Comparison of ENCODE assay signal across 25 mouse cellular contexts in genomic region chr7:34068132-34068531, GRCm38 (mm10). TPM values are rescaled to one million over a fixed set of nuclear protein-coding genes. Genes with fewer than 3 reads are reported as not detected.
"Had no signal": no experiment of that assay in that cellular context is flagged by ENCODE, and none has a peak within 500 bp of the region (broad histone marks: within the 10 kb centered on the region; RNA-seq: fewer than 3 reads in every experiment).

No protein-coding gene starts in this region.

RNA-seq across cellular contexts. Expression of gene Scgb1b30, which starts 27.1 kb away (rescaled TPM):
- polyA plus RNA-seq: heart, embryonic 10.5 days; heart, embryonic 11.5 days; heart, embryonic 12.5 days; heart, embryonic 13.5 days; heart, embryonic 14.5 days; heart, embryonic 15.5 days; heart, embryonic 16.5 days; heart, postnatal 0 days; hindbrain, embryonic 10.5 days; hindbrain, embryonic 11.5 days; hindbrain, embryonic 12.5 days; hindbrain, embryonic 13.5 days; hindbrain, embryonic 14.5 days; hindbrain, embryonic 15.5 days; hindbrain, embryonic 16.5 days; hindbrain, postnatal 0 days; inflammation-experienced regulatory T-cells, adult 6 months; intestine, embryonic 14.5 days; intestine, postnatal 0 days; kidney, adult 2 months; kidney, embryonic 14.5 days; kidney, embryonic 15.5 days; kidney, embryonic 16.5 days; kidney, postnatal 0 days; large intestine, adult 2 months had no signal

RNA-seq across cellular contexts. Expression of gene Scgb1b27, which starts 46.8 kb away (rescaled TPM):
- polyA plus RNA-seq: heart, embryonic 10.5 days; heart, embryonic 11.5 days; heart, embryonic 12.5 days; heart, embryonic 13.5 days; heart, embryonic 14.5 days; heart, embryonic 15.5 days; heart, embryonic 16.5 days; heart, postnatal 0 days; hindbrain, embryonic 10.5 days; hindbrain, embryonic 11.5 days; hindbrain, embryonic 12.5 days; hindbrain, embryonic 13.5 days; hindbrain, embryonic 14.5 days; hindbrain, embryonic 15.5 days; hindbrain, embryonic 16.5 days; hindbrain, postnatal 0 days; inflammation-experienced regulatory T-cells, adult 6 months; intestine, embryonic 14.5 days; intestine, postnatal 0 days; kidney, adult 2 months; kidney, embryonic 14.5 days; kidney, embryonic 15.5 days; kidney, embryonic 16.5 days; kidney, postnatal 0 days; large intestine, adult 2 months had no signal

RNA-seq across cellular contexts. Expression of gene Scgb2b27, which starts 54.4 kb away (rescaled TPM):
- polyA plus RNA-seq: heart, embryonic 10.5 days; heart, embryonic 11.5 days; heart, embryonic 12.5 days; heart, embryonic 13.5 days; heart, embryonic 14.5 days; heart, embryonic 15.5 days; heart, embryonic 16.5 days; heart, postnatal 0 days; hindbrain, embryonic 10.5 days; hindbrain, embryonic 11.5 days; hindbrain, embryonic 12.5 days; hindbrain, embryonic 13.5 days; hindbrain, embryonic 14.5 days; hindbrain, embryonic 15.5 days; hindbrain, embryonic 16.5 days; hindbrain, postnatal 0 days; inflammation-experienced regulatory T-cells, adult 6 months; intestine, embryonic 14.5 days; intestine, postnatal 0 days; kidney, adult 2 months; kidney, embryonic 14.5 days; kidney, embryonic 15.5 days; kidney, embryonic 16.5 days; kidney, postnatal 0 days; large intestine, adult 2 months had no signal
